Mouse (Mus musculus): Measurements from ENCODE around the gene Gm14296.
"Not testable (repeated sequence)": the region's sequence is repeated elsewhere in the genome, so short reads cannot be mapped to it uniquely, and the experiment has no call there.

The Gm14296 gene

GRCm38 (mm10) chr2:176927709-176928108 lies at the start of gene Gm14296:
Gene Gm14296 (minus strand): TSS chr2:176927809.
- DNase-seq, result not testable (repeated sequence)

- DNase-seq, result not testable (repeated sequence)
These were observed 22.1 kb downstream of the Gm14296 start for GRCm38 (mm10) chr2:176905464-176905863.

All from thymus, postnatal 14 days (tissue).